Mouse (Mus musculus) ovary, postnatal 14 days (tissue): ENCODE results near the gene Col16a1.

ENCODE experiments used
- DNase-seq: peaks from one replicate; pipeline ENCODE4 v3.0.0; 2022; ENCODE audit warnings: low spot score

Gene Col16a1

DNA sequence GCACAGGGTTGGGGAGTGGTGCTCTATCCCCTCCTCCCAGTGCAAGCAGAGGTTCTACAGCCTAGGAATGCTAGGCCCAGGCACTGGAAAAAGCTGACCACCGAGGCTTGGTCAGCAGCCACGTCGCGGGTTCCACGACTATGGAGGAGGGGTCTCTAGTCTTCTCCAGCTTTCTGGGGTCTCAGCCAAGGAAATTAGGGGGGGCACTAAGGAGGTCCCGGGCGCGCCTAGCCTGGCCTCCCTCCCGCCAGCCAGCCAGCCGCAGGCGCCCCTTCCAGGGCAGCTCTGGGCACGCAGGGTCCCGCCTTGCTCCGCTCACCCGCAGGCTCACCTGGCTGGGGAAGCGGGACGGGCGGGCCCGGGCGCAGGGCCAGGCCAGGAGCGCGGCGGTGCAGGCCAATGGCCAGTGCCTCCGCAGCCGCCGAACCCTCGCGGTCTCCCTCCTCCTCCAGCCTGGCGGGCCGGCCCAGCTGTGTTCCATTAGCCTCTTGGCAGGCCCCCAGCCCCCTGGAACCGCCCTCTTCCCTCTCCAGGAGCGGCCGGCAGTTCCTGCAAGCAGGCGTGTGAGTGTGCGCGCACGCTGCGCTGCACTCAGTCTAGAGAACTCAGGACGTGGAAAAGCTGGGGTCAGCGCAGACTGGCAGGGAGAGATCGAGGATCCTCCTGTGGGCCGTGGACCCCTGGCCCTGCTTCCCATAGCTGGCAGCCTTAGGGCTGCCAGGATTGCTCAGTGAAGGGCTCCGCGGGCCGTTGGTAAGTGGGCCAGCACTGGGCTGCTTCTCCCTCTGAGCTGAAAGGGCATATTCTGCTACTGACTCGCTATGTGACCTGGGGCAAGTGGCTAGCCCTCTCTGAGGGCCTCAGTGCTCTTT is at the start of gene Col16a1:
Gene Col16a1 (plus strand): TSS at position 510 of the 872 bp plus-strand sequence.
- DNase-seq, result peak; percentile 94

- DNase-seq, result no peak
Measured at GRCm38 (mm10) chr4:129998124-129998523, 49.5 kb upstream of the Col16a1 start.

- DNase-seq, result no peak
Measured at GRCm38 (mm10) chr4:130001710-130002109, 45.9 kb upstream of the Col16a1 start.

DNA sequence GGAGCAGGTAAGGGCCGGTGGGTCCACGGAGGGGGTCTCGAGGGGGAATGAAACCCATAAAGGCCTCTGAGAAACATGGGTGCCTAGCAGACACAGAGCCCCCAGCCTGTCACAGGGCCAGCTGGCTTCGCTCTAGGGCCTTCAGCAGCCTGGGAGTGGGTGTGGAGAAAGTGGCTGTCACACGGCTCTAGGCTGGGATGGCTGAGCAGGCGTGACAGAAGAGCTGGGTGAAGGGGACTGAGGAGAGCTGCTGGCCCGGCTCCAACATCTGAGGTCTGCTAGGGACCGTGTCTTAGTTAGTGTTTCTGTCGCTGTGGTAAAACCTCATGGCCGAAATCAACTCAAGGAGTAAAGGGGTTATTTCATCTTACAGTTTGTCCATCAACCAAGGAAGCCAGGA is 45.5 kb upstream of the Col16a1 start:
- DNase-seq, result no peak

DNA sequence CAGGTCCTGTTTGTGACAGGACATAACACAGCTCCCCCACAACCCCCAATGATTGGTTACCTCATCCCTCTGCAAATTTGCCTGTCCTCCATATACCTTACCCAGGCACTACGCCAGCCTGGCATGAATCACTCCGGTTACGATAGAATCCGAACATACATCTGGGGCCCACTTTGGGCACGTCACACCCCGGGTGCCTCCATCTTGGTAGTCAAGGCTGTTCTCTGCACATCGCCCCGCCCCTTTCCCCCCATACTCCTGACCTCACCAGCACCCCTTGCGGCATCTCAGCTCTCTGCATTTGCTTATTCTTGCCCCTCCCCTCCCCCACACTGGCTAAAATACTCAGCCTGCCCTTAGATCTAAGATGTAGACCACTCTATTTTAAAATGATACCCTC is 42.0 kb upstream of the Col16a1 start:
- no peak for DNase-seq

- DNase-seq, result no peak
Measured at GRCm38 (mm10) chr4:130006533-130006932, 41.1 kb upstream of the Col16a1 start.

DNA sequence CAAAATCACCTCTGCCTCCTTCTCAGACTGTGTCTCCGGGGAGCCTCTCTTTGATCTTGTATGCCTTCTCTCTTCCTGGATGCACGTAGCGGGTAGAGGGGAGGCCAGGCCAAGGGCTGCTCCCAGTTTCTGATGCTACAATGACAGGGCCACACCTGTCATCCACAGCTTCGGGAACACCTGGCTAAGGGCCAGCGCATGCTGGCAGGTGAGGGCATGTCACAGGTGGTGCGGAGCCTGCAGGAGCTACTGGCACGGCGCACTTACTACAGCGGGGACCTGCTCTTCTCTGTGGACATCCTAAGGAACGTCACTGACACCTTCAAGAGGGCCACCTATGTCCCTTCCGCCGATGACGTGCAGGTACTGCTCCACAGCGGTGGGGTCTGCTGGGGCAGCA is 38.6 kb upstream of the Col16a1 start:
- no peak for DNase-seq

GRCm38 (mm10) chr4:130010723-130011122 is 36.9 kb upstream of the Col16a1 start:
- no peak for DNase-seq

- no peak for DNase-seq
Measured at GRCm38 (mm10) chr4:130012234-130012633, 35.4 kb upstream of the Col16a1 start.

GRCm38 (mm10) chr4:130013111-130013510 is 34.5 kb upstream of the Col16a1 start:
- no peak for DNase-seq

- DNase-seq, result no peak
Measured at GRCm38 (mm10) chr4:130016010-130016409, 31.6 kb upstream of the Col16a1 start.

- DNase-seq, result no peak
Measured at GRCm38 (mm10) chr4:130017036-130017674, 30.5 kb upstream of the Col16a1 start.

GRCm38 (mm10) chr4:130022952-130023351 is 24.7 kb upstream of the Col16a1 start:
- DNase-seq, result no peak

- no peak for DNase-seq
Measured at GRCm38 (mm10) chr4:130023511-130024231, 24.0 kb upstream of the Col16a1 start.

DNA sequence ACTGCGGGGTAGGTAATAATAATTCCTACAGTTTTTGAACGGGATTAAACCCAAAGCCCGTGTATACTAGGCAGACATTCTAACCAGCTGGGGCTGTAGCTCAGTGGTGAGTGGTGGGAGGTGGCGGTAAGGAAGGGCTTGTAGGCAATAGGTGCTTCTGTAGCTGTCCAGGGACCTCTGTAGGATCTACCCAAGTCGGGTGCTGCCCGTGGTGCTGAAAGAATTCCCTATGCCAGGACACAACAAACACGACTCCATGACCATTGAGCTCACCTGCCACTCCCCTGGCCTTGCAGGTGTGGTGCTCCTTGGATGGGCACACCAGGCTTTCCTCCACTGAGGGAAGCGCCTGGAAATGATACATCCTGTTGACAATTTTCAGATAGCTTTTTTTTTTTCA is 22.1 kb upstream of the Col16a1 start:
- no peak for DNase-seq

DNA sequence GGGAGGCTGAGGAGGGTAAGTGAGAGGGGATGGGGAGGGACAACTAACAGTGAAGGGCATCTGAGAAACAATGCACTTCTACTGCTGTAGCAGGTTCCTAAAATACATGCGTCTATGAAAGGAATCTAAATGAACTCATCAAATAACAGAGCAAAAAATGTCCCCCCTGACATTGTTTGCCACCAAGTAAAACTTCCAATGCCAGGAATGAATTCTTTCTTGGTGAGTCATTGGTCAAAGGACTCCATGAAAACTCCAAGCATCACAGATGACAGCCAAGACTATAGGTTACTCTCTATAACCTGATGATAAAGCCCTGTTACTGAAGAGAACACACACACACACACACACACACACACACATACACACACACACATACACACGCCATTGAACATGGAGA is 16.5 kb upstream of the Col16a1 start:
- no peak for DNase-seq

DNA sequence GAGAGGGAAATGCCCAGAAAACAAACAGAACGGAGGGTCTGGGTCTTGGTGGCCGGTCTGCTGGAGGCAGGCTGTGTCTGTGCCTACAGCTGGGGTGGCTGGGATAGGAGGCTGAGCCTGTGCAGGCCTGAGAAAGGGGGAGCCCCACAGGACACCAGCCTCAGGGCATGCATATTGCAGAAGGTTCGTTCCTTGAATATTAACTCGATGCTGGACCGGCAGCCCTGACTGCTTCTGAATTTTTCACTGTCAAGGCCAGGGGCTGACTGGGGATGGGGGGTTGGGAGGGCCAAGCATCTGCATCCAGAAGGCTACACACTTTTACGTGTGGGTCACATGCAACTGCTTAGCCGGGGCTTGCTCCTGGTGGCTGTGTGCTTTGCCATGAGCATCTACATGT is 14.1 kb upstream of the Col16a1 start:
- no peak for DNase-seq

- DNase-seq, result peak; percentile 54
Measured at GRCm38 (mm10) chr4:130036112-130036511, 11.5 kb upstream of the Col16a1 start.

- peak; percentile 55 for DNase-seq
Measured at GRCm38 (mm10) chr4:130036573-130037401, 10.9 kb upstream of the Col16a1 start.

GRCm38 (mm10) chr4:130039351-130039750 is 8.3 kb upstream of the Col16a1 start:
- DNase-seq, result no peak

DNA sequence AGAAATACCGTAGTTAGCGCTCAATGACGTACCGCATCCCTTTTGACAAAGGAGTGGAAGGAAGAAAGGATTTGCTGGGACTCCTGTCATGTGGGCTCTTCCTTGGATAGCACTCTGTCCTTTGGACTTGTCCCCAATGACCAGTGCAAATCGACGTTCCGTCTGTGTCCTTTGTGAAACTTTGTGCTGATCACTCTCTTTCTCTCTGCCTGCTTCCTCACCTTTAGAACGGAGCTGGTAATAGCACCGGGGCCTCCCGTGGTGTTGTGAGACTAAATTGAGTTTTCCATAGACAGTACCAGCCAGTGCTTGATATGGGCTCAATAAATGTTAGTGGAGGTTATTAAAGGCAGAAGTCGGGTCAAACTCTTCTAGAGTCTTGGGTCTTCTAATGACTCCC is 6.6 kb upstream of the Col16a1 start:
- DNase-seq, result no peak

DNA sequence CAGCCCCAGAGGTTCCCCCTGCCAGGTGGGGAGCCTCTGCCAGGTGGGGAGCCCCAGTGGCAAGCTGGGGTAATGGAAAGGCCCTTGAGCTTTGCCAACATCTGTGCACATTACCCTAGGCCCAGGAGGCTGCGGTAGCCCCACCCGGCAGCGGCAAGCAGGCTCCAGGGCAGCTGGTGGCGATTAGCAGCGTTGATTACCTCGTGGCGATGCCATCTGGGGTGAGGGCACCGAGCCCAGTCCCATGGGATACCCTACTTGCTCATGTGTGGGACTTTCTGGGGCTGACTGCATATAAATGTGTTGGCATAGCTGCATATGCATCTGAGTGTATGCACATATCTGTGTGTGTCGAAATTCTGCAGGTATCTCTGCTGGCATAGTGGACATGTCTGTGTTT is 3.4 kb upstream of the Col16a1 start:
- no peak for DNase-seq
